Mouse (Mus musculus) limb, embryonic 14.5 days (tissue): ENCODE data around the gene Prkaa2. TPM values are rescaled to one million over a fixed set of nuclear protein-coding genes. Genes with fewer than 3 reads are reported as not detected.

ENCODE experiments used
- ATAC-seq: fragments of 200-750 bp; cut with Nextera tagmentation; 2 replicates; pipeline ENCODE4 v1.8.0; 2017; ENCODE audit warnings: low read depth, moderate number of reproducible peaks, moderate TSS enrichment; ENCODE audit not compliant: low FRiP score
- DNase-seq: peaks from one replicate; pipeline ENCODE4 v3.0.0-alpha.2; 2015; ENCODE audit warnings: low spot score
- H3K27ac ChIP-seq: fragments of 300-500 bp; sonication (generic); replicated peaks from 2 replicates; pipeline ENCODE4 v1.5.1; 2014; ENCODE audit warnings: low read depth, mild to moderate bottlenecking, low read length, moderate library complexity, mixed read lengths
- H3K27me3 ChIP-seq: fragments of 300-500 bp; sonication (generic); 2 replicates; pipeline ENCODE4 v1.6.1; 2014; ENCODE audit warnings: low read length, mixed read lengths; ENCODE audit not compliant: control insufficient read depth, insufficient read depth
- H3K36me3 ChIP-seq: fragments of 300-500 bp; sonication (generic); 2 replicates; pipeline ENCODE4 v1.6.1; 2014; ENCODE audit warnings: mild to moderate bottlenecking, low read length, moderate library complexity, mixed read lengths; ENCODE audit not compliant: control insufficient read depth, insufficient read depth
- H3K4me1 ChIP-seq: fragments of 300-500 bp; sonication (generic); 2 replicates; pipeline ENCODE4 v1.6.1; 2014; ENCODE audit warnings: antibody characterized with exemption, low read length, mixed read lengths; ENCODE audit not compliant: control insufficient read depth, insufficient read depth
- H3K4me2 ChIP-seq: fragments of 300-500 bp; sonication (generic); replicated peaks from 2 replicates; pipeline ENCODE4 v1.6.1; 2014; ENCODE audit warnings: low read depth, mild to moderate bottlenecking, low read length, moderate library complexity; ENCODE audit not compliant: severe bottlenecking
- H3K4me3 ChIP-seq: fragments of 300-500 bp; sonication (generic); replicated peaks from 2 replicates; pipeline ENCODE4 v1.5.1; 2014; ENCODE audit warnings: low read length
- H3K9ac ChIP-seq: fragments of 300-500 bp; sonication (generic); 2 replicates; pipeline ENCODE4 v1.6.1; 2014; ENCODE audit warnings: mild to moderate bottlenecking, low read depth, low read length, moderate library complexity; ENCODE audit not compliant: severe bottlenecking
- H3K9me3 ChIP-seq: fragments of 300-500 bp; sonication (generic); 2 replicates; pipeline ENCODE4 v1.6.1; 2016; ENCODE audit warnings: low read length; ENCODE audit not compliant: control insufficient read depth
- POLR2A ChIP-seq: fragments of 200-500 bp; IDR thresholded peaks from 2 replicates; pipeline ENCODE4 v1.8.0; 2012; ENCODE audit warnings: inconsistent platforms, mild to moderate bottlenecking, moderate library complexity, borderline replicate concordance; ENCODE audit not compliant: insufficient read depth, insufficient read length; ENCODE audit errors: extremely low read depth
- WGBS: fragments of 180-500 bp; shearing (Covaris S2); extraction: QIAGEN DNeasy Blood & Tissue Kit; methylation state at CpG from one replicate; pipeline ENCODE4 v1.1.7; 2014; 5-methylcytosine and 5-hydroxymethylcytosine counted together
- polyA plus RNA-seq, 2 experiments: library from polyadenylated mRNA; depleted of rRNA in 1 of 2; stranded (reverse) in 1 of 2; unstranded in 1 of 2; fragments of >200 nt; fragmentation: Nextera tagmentation in 1 of 2; extraction: Ambion mirVana in 1 of 2; gene quantifications; 2 replicates each; pipeline versions ENCODE4 v1.2.1 to v1.2.3; 2012 to 2014

The Prkaa2 gene
- polyA plus RNA-seq, 2 experiments: 1.2 to 1.7 TPM

DNA sequence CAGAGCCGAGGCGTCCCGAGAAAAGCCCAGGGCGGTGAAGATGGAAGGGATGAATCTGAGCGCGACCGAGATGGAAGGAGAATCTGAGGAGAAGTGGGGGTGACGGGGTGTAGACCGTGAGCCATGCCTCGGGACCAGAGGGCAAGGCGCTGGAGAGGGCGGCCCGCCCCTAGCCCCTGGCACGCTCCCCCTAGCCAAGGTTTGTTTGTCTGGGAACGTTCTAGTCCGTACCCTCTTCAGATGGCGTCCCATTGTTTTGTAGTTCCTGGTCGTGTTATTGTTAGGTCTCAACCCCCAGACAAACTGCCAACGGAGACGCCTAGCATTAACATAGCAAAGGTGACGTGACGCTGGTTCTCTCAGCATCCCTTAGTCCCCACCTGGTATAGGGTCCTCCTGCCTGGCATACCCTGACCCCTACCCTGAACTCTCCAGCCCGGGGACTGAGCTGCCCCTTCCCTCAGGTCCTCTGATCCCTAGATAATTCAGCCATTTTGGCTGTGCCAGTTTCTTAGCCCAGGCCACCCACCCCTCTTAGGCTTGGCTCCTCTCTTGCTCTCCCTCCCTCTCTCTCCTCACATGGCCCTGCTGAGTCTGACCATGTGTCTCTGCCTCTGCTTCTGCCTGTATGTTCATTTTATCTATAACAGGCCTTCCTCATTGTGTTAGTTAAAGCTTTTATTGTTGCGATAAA is 447 bp upstream of the Prkaa2 start:
- H3K9ac ChIP-seq: peak overlapping the region; percentile 74
- peaks cover 12% of the 10 kb centered on the region; the same call in 1 of the 2 replicates for H3K27me3 ChIP-seq
- H3K4me2 ChIP-seq: peak overlapping the region; percentile 92
- ATAC-seq: peak; percentile 60
- 0 out of 2 replicates have a peak, but pooled peaks have one; percentile 45 for TF ChIP-seq POLR2A
- no peaks in the 10 kb centered on the region for H3K36me3 ChIP-seq
- 2% methylated on average over 21 of the region's 24 CpGs for WGBS
- no peaks in the 10 kb centered on the region for H3K9me3 ChIP-seq
- peaks cover 4% of the 10 kb centered on the region; the same call in 1 of the 2 replicates for H3K4me1 ChIP-seq
- peak overlapping the region; percentile 70 for H3K4me3 ChIP-seq
- H3K27ac ChIP-seq: no peak overlapping the region
- no peak for DNase-seq

DNA sequence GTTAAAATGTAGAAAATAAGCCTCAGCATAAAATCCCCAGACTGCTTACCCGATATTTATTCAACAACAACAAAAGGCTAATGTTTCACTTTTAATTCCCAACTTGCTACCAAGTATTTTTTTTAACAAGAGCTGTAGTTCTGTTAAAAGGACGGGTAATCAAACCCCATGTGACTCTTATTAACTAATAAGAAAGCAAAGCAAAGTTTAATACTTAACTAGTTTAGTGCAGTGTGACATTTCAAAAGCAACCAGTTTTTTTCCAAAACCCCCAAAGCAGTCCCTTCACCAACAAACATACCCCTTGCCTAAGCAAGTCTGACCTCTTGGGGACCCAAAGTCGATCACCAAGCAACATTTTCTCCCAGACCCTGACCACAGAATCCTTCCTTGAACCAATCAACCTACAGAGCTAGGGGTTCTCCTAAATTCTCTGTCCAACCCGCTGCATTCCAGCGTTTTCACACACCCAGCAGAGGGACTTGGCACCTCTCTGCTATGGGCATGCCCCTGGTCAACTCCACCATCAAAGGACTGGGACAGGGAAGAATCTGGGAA is 970 bp downstream of the Prkaa2 start:
- no peaks in the 10 kb centered on the region for H3K36me3 ChIP-seq
- no peak overlapping the region for H3K9ac ChIP-seq
- WGBS: 13% methylated on average over 5 of the region's 5 CpGs
- peaks cover 12% of the 10 kb centered on the region; the same call in 1 of the 2 replicates for H3K27me3 ChIP-seq
- no peak for DNase-seq
- H3K4me3 ChIP-seq: peak overlapping the region; percentile 70
- no peak for ATAC-seq
- no peak for TF ChIP-seq POLR2A
- peak overlapping the region; percentile 92 for H3K4me2 ChIP-seq
- H3K27ac ChIP-seq: no peak overlapping the region
- H3K4me1 ChIP-seq: peaks cover 4% of the 10 kb centered on the region; the same call in 1 of the 2 replicates
- no peaks in the 10 kb centered on the region for H3K9me3 ChIP-seq

DNA sequence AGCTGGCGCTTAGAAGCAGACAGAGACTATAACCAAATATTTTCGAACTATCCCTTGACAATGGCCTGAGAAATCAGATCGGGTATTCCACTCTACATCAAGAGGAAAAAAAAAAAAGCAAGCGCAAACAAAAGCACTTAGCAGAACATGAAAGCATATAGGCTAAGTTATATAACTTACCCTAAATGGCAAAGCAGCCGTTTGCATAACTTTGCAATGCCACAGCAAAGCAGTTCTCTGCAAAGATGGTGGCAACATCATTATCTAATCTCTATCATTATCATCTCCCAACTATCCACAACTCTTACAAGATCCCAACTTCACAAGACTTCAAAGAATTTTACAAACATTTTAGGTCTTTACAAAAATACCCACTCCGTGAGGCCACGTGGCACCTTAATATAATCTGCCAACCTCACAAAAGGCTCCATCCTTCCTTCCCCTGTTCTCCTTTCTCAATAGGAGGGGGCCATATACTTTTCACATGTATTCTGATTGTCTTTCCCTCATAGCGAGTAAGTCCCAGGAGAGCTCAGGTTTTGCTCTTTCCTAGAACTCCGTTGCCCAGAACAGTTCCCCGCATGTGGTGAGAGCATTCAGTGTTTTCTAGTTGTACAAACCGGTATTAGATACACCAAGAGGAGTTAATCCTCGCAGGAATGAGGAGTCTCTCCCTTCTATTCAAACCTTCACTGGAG is 1.6 kb downstream of the Prkaa2 start:
- H3K9ac ChIP-seq: no peak overlapping the region
- H3K4me3 ChIP-seq: no peak overlapping the region
- no peak for DNase-seq
- peaks cover 4% of the 10 kb centered on the region; the same call in 1 of the 2 replicates for H3K4me1 ChIP-seq
- no peaks in the 10 kb centered on the region for H3K36me3 ChIP-seq
- no peak overlapping the region for H3K4me2 ChIP-seq
- H3K9me3 ChIP-seq: no peaks in the 10 kb centered on the region
- peaks cover 12% of the 10 kb centered on the region; the same call in 1 of the 2 replicates for H3K27me3 ChIP-seq
- no peak overlapping the region for H3K27ac ChIP-seq
- no peak for ATAC-seq
- no peak for TF ChIP-seq POLR2A
- WGBS: 66% methylated on average over 12 of the region's 12 CpGs

DNA sequence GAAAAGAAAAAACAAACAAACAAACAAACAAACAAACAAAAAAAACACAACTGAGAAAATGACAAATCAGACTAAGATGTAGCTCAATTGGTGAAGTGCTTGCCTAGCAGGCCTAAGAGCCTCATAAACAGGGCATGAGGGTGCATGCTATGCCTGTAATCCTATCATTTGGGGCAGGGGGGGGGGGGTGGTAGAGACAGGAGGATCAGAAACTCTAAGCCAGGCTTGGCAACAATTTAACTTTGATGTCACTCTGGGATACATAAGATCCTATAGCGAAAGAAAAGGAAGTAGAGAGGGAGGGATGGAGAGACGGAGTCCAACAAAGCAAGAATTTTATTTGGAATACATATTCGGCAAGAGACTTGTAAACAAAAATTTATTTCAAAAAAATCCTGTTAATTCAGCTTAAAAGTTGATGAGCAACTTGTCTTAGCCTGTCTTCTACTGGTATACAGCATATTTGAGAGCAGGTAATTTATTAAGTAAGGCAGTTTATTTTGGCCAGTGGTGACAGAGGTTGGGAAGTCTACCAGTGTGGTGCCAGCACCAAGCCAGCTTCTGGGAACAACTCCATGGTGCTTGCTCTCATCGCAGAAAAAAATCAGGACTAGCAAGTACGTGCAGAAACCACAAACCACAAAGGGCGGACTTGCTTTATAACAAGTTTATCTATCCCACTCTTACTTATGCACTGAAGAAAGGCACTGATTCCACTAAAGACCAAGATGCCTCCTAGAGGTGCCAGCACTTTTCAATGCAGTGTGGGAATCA is 5.4 kb downstream of the Prkaa2 start:
- no peak for TF ChIP-seq POLR2A
- WGBS: 76% methylated on average over 6 of the region's 6 CpGs

DNA sequence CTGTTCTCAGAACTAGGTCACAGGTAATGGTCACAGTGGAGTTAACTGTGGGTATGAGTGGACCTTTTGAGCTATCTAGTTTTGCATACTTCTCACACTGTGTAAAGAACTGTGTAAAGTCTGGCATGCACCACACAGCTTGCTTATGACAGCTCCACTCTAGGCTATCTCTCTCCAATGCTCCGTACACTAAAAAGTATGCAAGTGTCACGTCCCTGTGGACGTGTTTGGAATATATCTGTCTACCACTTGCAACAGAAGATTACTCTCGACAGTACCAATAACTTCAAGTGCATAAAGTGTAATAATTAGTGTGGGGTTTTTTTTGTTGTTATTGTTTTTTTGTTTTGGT is 8.4 kb downstream of the Prkaa2 start:
- TF ChIP-seq POLR2A: no peak
- Histone ChIP-seq H3K27me3 (no peaks in the 10 kb centered on the region), H3K36me3 (no peaks in the 10 kb centered on the region), H3K9ac (no peak overlapping the region), H3K9me3 (no peaks in the 10 kb centered on the region), H3K4me1 (no peaks in the 10 kb centered on the region), H3K4me2 (no peak overlapping the region), H3K4me3 (no peak overlapping the region), H3K27ac (no peak overlapping the region)
- no peak for DNase-seq
- ATAC-seq: no peak
- WGBS: 90% methylated on average over 4 of the region's 4 CpGs

More for the DNA sequence above, 5.4 kb downstream of the Prkaa2 start:
- H3K9me3 ChIP-seq: no peaks in the 10 kb centered on the region
- no peak for ATAC-seq
- no peak overlapping the region for H3K9ac ChIP-seq
- DNase-seq: no peak
- H3K4me3 ChIP-seq: no peak overlapping the region
- H3K27me3 ChIP-seq: peaks cover 10% of the 10 kb centered on the region; the same call in 1 of the 2 replicates
- H3K36me3 ChIP-seq: no peaks in the 10 kb centered on the region
- no peaks in the 10 kb centered on the region for H3K4me1 ChIP-seq
- no peak overlapping the region for H3K27ac ChIP-seq
- no peak overlapping the region for H3K4me2 ChIP-seq
